Mouse (Mus musculus) stomach, embryonic 16.5 days (tissue): ENCODE measurements around the gene Trim25. TPM values are rescaled to one million over a fixed set of nuclear protein-coding genes. Genes with fewer than 3 reads are reported as not detected.
A peak's percentile ranks its signal among the peaks of the same experiment; 100 is the strongest.

ENCODE experiments used
- ATAC-seq: fragments of 200-750 bp; cut with Nextera tagmentation; 2 replicates; pipeline ENCODE4 v1.8.0; 2017; ENCODE audit warnings: moderate number of reproducible peaks, moderate TSS enrichment; ENCODE audit not compliant: insufficient read depth, low FRiP score
- H3K27ac ChIP-seq: fragments of 300-500 bp; sonication (generic); 2 replicates; pipeline ENCODE4 v1.5.1; 2014; ENCODE audit warnings: low read length
- H3K27me3 ChIP-seq: fragments of 300-500 bp; sonication (generic); 2 replicates; pipeline ENCODE4 v1.6.1; 2014; ENCODE audit warnings: low read length, control low read depth, mixed read lengths; ENCODE audit not compliant: control insufficient read depth, insufficient read depth
- H3K36me3 ChIP-seq: fragments of 300-500 bp; sonication (generic); 2 replicates; pipeline ENCODE4 v1.6.1; 2014; ENCODE audit warnings: low read length; ENCODE audit not compliant: control insufficient read depth, insufficient read depth
- H3K4me1 ChIP-seq: fragments of 300-500 bp; sonication (generic); 2 replicates; pipeline ENCODE4 v1.6.1; 2014; ENCODE audit warnings: low read length, control low read depth, mixed read lengths; ENCODE audit not compliant: control insufficient read depth, insufficient read depth
- H3K4me2 ChIP-seq: fragments of 300-500 bp; sonication (generic); 2 replicates; pipeline ENCODE4 v1.6.1; 2014; ENCODE audit warnings: low read depth, low read length, mixed read lengths
- H3K4me3 ChIP-seq: fragments of 300-500 bp; sonication (generic); replicated peaks from 2 replicates; pipeline ENCODE4 v1.5.1; 2014; ENCODE audit warnings: mild to moderate bottlenecking, low read length
- H3K9ac ChIP-seq: fragments of 300-500 bp; sonication (generic); 2 replicates; pipeline ENCODE4 v1.6.1; 2014; ENCODE audit warnings: low read length
- H3K9me3 ChIP-seq: fragments of 300-500 bp; sonication (generic); replicated peaks from 2 replicates; pipeline ENCODE4 v1.6.1; 2016; ENCODE audit warnings: low read length, control low read depth; ENCODE audit not compliant: control insufficient read depth
- WGBS: fragments of 180-500 bp; shearing (Covaris S2); extraction: QIAGEN DNeasy Blood & Tissue Kit; methylation state at CpG from one replicate; pipeline ENCODE4 v1.1.7; 2014; 5-methylcytosine and 5-hydroxymethylcytosine counted together
- polyA plus RNA-seq: library from polyadenylated mRNA; unstranded; fragments of >200 nt; fragmentation: Nextera tagmentation; extraction: Ambion mirVana; gene quantifications from 2 replicates; pipeline ENCODE4 v1.2.1, GENCODE M21; 2015

The Trim25 gene
- polyA plus RNA-seq, result 27.8 and 29.0 TPM in 2 replicates

- Histone ChIP-seq H3K4me3 (peak within 1 kb of the TSS; percentile 74), H3K36me3 (no peaks in the 10 kb centered on the region), H3K9me3 (no peaks in the 10 kb centered on the region), H3K27me3 (no peaks in the 10 kb centered on the region), H3K27ac (peak within 1 kb of the TSS; percentile 77), H3K4me1 (peaks cover 20% of the 10 kb centered on the region), H3K4me2 (peak within 1 kb of the TSS; percentile 70), H3K9ac (peak within 1 kb of the TSS; percentile 87)
- 2% methylated on average over 48 of the region's 48 CpGs for WGBS
- ATAC-seq, result peak; percentile 96
Observed at GRCm38 (mm10) chr11:88998974-88999722, at the start of gene Trim25. Trim25 (plus strand) TSS chr11:88999376.

DNA sequence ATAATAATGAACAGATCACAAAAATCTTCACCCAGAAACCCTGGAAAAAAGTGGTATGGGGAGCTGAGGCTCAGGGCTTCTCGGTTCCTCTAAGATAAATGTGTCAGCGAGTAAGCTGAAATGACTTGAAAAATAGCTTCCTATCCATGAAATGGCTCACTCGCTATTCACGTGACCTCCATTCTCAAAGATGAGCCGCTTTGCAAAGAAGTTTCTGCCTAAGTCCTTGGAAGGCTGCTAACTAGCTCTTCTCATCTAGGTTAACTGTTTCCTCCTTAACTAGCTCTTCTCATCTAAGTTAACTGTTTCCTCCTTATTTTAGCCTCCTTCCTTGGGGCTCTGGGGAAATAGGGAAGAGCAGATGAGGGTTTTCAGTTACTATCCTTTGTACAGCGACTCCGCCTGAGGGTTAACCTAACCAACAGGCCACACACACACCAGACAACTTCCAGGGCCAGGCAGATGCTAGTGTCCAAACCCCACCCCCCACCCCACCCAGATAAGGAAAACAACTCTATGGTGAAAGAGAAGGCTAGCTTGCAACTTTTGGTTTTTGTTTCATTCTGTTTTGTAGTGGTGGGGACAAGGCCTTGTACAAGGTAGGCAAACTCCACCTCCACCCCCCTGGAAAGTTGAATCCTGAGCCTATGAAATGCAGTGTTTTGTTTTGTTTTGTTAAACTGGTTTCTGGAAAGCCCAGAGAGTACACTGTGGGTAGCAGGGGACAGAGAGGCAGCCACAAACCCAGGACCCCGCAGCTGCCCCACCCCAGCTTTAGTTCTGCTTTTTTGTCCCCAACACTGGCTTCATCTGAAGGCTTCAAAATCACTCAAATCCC lies 49.2 kb upstream of the Trim25 start:
- 77% methylated on average over 8 of the region's 8 CpGs for WGBS

GRCm38 (mm10) chr11:88950640-88951250 lies 48.4 kb upstream of the Trim25 start:
- H3K4me1 ChIP-seq, result peaks cover 12% of the 10 kb centered on the region
- peak overlapping the region; percentile 29; the same call in 1 of the 2 replicates for H3K27ac ChIP-seq
- H3K4me2 ChIP-seq, result no peak overlapping the region
- peak overlapping the region; percentile 34; the same call in 1 of the 2 replicates for H3K9ac ChIP-seq
- no peak for ATAC-seq
- H3K9me3 ChIP-seq, result no peaks in the 10 kb centered on the region
- WGBS, result 81% methylated on average over 13 of the region's 13 CpGs
- no peaks in the 10 kb centered on the region for H3K36me3 ChIP-seq
- H3K27me3 ChIP-seq, result no peaks in the 10 kb centered on the region
- H3K4me3 ChIP-seq, result no peak overlapping the region

More for the DNA sequence above, 49.2 kb upstream of the Trim25 start:
- peak overlapping the region; percentile 34; the same call in 1 of the 2 replicates for H3K9ac ChIP-seq
- H3K4me1 ChIP-seq, result peaks cover 12% of the 10 kb centered on the region
- H3K27me3 ChIP-seq, result no peaks in the 10 kb centered on the region
- H3K9me3 ChIP-seq, result no peaks in the 10 kb centered on the region
- H3K27ac ChIP-seq, result peak overlapping the region; percentile 29; the same call in 1 of the 2 replicates
- H3K4me3 ChIP-seq, result no peak overlapping the region
- H3K36me3 ChIP-seq, result no peaks in the 10 kb centered on the region
- no peak overlapping the region for H3K4me2 ChIP-seq
- ATAC-seq, result no peak

DNA sequence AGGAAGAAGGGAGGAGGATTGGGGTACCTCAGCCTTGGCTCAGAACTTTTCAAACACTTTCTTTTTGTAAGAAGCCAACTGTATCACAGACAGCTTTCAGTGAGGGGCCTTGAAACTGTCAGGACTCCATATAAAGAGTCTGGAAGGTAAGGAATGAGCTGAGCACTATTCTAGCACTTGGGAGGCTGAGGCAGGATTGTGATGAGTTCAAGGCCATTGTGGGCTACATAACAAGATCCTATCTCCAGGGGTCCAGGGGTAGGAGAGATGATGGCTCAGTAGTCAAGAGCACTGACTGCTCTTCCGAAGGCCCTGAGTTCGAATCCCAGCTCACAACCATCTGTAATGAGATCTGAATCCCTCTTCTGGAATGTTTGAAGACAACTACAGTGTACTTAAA lies 47.6 kb upstream of the Trim25 start:
- H3K4me3 ChIP-seq, result no peak overlapping the region
- no peaks in the 10 kb centered on the region for H3K27me3 ChIP-seq
- H3K9me3 ChIP-seq, result no peaks in the 10 kb centered on the region
- H3K4me1 ChIP-seq, result peaks cover 12% of the 10 kb centered on the region
- H3K36me3 ChIP-seq, result no peaks in the 10 kb centered on the region
- 88% methylated on average over 2 of the region's 2 CpGs for WGBS
- no peak overlapping the region for H3K4me2 ChIP-seq
- H3K27ac ChIP-seq, result no peak overlapping the region
- ATAC-seq, result no peak
- no peak overlapping the region for H3K9ac ChIP-seq

DNA sequence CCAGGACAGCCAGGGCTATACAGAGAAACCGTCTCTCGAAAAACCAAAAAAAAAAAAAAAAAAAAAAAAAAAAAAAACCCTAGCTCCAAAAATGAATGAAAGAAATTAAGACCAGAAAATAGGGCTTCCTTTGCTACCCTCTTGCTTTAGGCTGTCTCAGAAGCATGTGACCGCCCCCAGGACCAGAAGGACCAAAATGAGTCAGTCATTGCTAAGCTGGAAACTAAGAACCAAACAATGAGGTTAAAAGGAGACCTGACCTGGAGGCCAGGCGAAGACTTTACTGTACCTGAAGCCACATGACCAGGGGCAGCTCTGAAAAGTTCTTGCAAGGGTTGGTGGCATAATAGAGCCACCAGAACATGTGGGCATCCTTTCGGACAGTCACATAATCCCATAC lies 47.1 kb upstream of the Trim25 start:
- no peaks in the 10 kb centered on the region for H3K9me3 ChIP-seq
- H3K4me3 ChIP-seq, result no peak overlapping the region
- no peaks in the 10 kb centered on the region for H3K27me3 ChIP-seq
- H3K36me3 ChIP-seq, result no peaks in the 10 kb centered on the region
- no peak overlapping the region for H3K27ac ChIP-seq
- WGBS, result 90% methylated on average over 5 of the region's 5 CpGs
- no peak overlapping the region for H3K4me2 ChIP-seq
- ATAC-seq, result no peak
- H3K9ac ChIP-seq, result no peak overlapping the region
- peaks cover 12% of the 10 kb centered on the region for H3K4me1 ChIP-seq

- Histone ChIP-seq H3K27me3 (no peaks in the 10 kb centered on the region), H3K9me3 (no peaks in the 10 kb centered on the region), H3K4me1 (peaks cover 12% of the 10 kb centered on the region), H3K36me3 (no peaks in the 10 kb centered on the region), H3K9ac (no peak overlapping the region), H3K27ac (no peak overlapping the region), H3K4me2 (no peak overlapping the region), H3K4me3 (no peak overlapping the region)
- ATAC-seq, result no peak
- 85% methylated on average over 3 of the region's 3 CpGs for WGBS
Observed at GRCm38 (mm10) chr11:88953582-88953981, 45.6 kb upstream of the Trim25 start.

GRCm38 (mm10) chr11:88954803-88955202 lies 44.4 kb upstream of the Trim25 start:
- no peaks in the 10 kb centered on the region for H3K36me3 ChIP-seq
- 0% methylated on average over 4 of the region's 4 CpGs for WGBS
- peak overlapping the region; percentile 64; the same call in 1 of the 2 replicates for H3K27ac ChIP-seq
- peak; percentile 60; the same call in 1 of the 2 replicates for ATAC-seq
- H3K27me3 ChIP-seq, result no peaks in the 10 kb centered on the region
- H3K9ac ChIP-seq, result peak overlapping the region; percentile 72
- H3K4me1 ChIP-seq, result peaks cover 12% of the 10 kb centered on the region
- H3K4me3 ChIP-seq, result peak overlapping the region; percentile 63
- peak overlapping the region; percentile 58 for H3K4me2 ChIP-seq
- H3K9me3 ChIP-seq, result no peaks in the 10 kb centered on the region

- H3K4me1 ChIP-seq, result peaks cover 12% of the 10 kb centered on the region
- peak within 1 kb of the TSS; percentile 64; the same call in 1 of the 2 replicates for H3K27ac ChIP-seq
- peak within 1 kb of the TSS; percentile 58 for H3K4me2 ChIP-seq
- no peaks in the 10 kb centered on the region for H3K9me3 ChIP-seq
- peak within 1 kb of the TSS; percentile 72 for H3K9ac ChIP-seq
- H3K27me3 ChIP-seq, result no peaks in the 10 kb centered on the region
- peak within 1 kb of the TSS; percentile 63 for H3K4me3 ChIP-seq
- 4% methylated on average over 34 of the region's 34 CpGs for WGBS
- ATAC-seq, result peak; percentile 98
- H3K36me3 ChIP-seq, result no peaks in the 10 kb centered on the region
Observed at GRCm38 (mm10) chr11:88955217-88955969, 43.8 kb upstream of the Trim25 start, which contains the start of gene Scpep1. Scpep1 (minus strand) TSS chr11:88955465.
